Mouse (Mus musculus) lung, postnatal 4 days (tissue): ENCODE measurements around the gene Cbr3.
"Not testable (repeated sequence)": the region's sequence is repeated elsewhere in the genome, so short reads cannot be mapped to it uniquely, and the experiment has no call there.

Experiments
- DNase-seq, 2 experiments: peaks; one replicate each; pipeline ENCODE4 v3.0.0; 2021

Gene Cbr3

DNA sequence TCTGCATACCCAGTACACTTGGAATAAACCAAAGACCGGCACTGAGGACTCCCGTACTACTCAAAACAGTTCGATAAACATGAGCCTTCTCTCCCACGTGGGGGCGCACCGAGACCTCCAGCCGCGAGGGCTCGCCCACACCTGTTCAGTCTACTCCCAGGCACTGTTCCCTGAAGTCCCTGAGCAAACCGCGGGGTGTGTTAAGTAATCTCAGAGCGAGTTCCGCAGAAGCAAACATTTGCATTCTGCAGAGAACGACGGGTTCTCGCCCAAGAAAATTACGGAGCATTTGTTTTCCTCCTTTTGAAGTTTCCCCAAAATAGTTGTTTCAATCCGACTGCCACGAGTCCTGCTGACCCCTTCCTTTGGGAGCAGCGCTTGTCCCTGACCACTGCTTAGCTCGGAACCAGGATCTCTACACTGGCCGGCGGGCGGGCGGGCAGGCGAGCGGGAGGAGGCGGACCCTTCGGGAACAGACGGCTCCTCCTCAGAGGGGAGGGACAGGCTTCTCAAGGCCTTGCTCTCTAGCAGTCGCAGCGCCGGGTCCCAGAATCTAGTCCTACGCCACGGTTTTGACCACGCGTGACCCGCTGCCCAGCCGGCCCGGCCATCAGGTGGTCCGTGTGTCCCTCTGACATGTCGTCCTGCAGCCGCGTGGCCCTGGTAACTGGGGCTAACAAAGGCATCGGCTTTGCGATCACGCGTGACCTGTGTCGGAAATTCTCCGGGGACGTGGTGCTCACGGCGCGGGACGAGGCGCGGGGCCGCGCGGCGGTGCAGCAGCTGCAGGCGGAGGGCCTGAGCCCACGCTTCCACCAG, at the start of gene Cbr3:
Cbr3 (plus strand) TSS at position 527 of the 819 bp plus-strand sequence.
- peak; percentile 82 to 85 for DNase-seq

DNA sequence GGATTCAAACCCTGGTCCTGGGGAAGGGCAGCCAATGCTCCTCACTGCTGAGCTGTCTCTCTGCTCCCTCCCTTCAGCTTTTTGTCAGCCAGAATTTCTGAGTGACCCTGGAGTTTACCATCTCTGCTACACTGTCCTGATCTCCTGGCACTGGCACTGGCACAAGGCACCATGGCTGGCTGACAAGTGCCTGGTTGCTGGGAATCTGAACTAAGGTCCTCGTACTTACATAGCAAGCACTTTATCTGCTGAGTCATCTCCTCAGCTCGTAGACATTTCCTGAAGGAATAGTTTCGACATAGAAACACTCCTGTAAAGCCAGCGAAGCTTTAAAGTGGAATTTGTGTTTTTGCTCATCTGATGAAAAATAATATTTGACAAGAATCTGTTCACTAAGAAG, 39.0 kb upstream of the Cbr3 start:
- no peak for DNase-seq

DNA sequence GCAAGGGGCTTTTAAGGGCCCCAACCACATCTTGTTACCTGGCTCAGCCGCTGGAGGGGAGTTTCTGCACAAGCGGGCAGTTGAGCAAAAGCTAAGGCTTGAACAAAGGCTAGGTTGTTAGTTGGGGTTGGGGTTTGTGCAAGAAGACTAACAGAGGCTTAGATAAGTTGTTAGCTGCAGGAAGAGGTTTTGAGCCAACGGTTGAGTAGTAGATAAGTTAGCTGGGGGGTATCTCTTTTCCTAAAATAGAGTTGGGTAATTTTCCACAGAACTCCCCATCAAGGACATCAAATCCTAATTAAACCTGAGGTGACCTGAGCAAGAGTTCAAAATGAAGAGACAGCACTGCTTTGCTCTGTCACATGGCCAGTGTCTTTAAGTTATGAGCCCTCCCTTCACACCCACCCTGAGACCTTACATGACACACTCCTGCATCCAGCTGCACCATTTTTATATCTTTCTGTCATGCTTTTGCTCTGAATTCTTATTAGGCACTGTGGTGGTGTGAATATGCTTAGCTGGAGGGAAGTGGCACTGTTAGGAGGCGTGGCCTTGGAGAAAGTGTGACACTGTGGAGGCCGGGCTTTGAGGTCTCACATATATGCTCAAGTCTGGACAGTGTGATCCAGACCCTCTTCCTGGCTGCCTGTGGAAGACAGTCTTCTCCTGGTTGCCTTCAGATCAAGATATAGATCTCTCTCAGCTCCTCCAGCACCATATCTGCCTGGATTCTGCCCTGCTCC, 34.4 kb upstream of the Cbr3 start:
- no peak for DNase-seq

DNA sequence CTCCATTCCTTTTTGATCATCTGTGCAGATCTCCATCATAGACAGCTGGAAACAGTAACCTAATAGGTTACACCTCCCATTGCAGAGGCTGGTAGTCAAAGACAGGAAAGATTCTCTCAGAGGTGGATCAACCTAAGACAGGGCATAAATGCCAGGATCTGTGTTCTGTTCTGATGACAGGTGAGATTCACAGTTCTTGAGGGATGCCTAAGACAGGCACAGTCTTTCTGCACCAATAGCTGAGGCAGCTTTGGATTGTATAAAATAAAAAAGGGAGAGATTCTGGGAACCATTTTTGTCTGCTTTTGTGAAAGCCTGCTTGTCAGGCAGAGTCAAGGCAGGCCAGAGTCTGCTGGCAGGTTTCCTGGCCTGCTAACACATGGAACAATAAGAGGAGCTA, 15.0 kb upstream of the Cbr3 start:
- DNase-seq = no peak

DNA sequence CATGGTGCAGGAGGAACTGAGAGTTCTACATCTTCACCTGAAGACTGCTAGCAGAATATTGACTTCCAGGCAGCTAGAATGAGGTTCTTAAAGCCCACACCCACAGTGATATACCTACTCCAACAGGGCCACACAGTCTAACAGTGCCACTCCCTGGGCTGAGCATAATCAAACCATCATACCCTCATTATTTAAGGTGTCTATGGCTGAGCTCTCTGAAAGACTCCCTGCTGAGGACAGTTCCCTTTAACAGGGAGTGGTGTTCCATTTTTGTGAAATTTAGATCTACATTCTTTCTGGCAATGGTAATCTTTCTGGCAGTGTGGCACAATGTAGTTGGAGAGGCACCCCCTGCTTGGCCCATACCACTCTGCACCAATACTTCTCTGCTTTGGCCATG, 13.5 kb upstream of the Cbr3 start:
- DNase-seq = no peak

DNA sequence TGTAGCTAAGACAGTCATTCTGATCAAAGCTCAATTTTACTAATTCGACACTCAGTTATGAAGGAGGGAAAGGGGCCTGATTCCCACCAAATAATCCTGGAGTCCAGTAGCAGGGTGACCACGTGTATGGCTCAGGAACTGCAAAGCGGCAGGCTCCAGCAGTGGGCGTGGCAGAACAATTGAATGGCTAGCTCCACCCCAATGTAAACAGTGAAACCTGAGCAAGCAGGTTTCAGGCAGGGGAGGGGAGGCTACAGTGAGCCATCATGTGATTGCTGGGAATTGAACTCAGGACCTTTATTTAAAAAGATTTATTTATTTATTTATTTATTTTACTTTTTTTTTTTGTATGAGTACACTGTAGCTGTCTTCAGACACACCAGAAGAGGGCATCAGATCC, 12.5 kb upstream of the Cbr3 start:
- DNase-seq = not testable (repeated sequence)

DNA sequence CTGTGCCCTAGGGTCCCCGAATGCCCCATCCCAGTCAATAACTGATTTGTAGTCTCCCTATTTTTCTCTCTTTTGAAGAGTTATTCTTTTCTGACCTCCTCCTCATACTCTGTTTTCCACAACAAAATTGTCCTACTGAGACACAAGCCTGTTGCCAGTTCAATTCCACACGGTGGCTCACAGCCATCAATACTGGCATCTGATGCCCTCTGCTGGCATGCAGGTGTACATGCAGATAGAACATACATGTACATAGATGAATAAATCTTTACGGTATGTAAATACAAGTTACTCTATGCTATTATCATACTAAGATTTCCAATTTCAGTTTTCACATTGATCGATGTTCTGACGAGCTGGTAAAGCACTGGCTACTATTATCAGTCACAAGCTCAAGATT, 12.0 kb upstream of the Cbr3 start:
- DNase-seq = no peak

DNA sequence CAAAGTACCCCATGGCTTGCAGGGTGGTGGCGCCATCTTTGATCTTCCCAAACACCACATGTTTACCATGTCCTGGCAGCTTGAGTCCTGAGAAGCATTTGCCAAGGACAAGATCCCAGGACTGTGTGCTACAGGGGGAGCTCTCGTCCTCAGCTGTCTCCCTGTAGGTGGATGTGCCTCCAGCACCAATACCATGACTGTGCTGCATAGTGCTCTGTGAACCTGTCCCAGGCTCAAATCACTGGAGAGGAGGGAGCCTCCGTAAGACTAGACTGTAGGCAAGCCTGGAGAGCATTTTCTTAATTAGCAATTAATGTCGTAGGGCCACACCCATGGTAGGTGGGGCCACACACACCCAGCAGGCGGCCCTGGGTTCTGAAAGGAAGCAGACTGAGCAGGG, 6.6 kb upstream of the Cbr3 start:
- DNase-seq = no peak

DNA sequence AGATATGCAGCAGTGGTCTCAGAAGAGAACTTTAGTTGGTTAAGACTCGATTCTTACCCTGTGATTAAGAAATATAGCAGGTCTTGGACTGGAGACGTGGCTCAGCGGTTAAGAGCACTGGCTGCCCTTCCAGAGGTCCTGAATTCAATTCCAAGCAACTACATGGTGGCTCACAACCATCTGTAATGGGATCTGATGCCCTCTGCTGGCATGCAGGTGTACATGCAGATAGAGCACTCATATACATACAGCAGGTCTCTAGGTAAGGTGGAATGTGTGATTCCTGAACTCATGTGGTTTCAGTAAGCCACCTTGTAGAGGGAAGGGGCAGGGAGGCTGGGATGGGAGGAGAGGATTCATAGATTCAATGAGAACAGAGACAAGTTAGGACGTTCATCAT, 4.8 kb upstream of the Cbr3 start:
- no peak for DNase-seq

DNA sequence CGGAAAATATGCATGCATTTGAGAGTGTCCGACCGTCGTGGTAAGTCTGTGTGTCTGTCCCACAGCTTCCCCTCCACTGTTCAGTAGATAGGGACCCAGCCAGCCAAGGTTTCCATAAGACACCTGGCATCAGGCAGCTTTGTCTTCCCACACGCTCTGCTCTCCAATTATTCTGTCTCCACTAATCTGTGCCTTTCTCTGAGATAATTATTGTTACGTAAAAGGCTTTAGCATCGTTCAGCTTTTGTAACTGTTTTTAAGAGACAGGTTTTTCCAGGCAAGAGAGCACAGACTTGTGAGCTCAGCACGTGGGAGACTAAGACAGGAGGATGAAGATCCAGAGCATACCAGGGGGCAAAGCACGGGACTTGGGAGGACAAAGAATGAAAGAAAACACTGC, 3.9 kb upstream of the Cbr3 start:
- no peak for DNase-seq

DNA sequence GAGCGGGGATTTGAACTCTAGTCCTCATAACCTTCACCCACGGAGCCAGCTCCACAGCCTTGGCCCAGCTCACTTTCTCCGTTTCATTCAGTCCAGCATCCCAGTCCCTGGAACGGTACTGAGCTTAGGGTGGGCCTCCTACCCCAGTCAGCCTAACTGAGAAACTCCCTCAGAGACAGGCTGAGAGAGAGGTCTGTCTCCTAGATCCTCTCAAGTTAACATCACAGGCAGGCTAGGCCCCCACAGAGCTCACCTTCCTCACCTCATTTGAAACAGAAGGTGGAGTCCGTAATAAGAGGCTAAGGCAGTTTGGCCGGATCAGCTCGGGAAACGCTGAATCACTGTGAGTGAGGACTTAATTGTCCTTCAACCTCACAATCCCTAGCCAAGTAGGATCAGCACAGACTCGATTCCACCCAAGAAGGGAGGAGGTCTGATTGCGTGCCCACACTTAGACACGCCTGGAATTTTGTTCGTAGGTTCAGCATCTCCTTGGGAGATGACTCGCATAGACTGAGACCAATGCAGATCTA, 793 bp upstream of the Cbr3 start:
- no peak for DNase-seq

DNA sequence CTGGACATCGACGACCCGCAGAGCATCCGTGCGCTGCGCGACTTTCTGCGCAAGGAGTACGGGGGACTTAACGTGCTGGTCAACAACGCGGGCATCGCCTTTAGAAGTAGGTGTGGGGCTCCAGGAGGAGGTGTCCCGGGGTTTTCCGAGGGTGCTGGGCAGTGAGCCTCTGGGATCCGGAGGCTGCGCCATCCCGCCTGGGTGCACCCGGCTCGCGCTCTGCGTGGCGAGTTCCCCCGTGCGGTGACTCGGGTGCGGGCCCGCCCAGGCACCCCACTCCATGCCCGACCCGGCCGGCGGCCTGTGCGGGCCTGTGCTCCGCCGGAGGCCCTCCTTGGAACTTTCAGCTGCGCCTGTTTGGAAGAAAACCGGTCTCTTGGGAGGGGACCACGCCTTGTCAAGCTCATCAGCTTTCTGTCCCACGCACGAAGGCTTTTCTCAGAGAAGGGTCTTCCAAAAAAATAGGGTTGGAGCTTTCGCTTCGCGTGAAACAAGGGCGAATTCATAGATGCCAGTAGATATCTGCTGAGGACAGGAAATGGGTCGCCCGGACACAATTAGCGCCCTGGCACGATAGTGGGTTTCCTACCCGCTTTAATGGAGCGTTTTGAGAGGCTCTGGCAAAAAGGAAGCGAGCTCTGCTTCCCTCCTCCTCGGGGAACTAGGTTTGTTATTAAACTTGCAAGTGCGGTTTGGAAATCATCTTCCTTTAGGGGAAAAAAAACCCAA, 657 bp downstream of the Cbr3 start:
- DNase-seq = peak; percentile 41 to 55

DNA sequence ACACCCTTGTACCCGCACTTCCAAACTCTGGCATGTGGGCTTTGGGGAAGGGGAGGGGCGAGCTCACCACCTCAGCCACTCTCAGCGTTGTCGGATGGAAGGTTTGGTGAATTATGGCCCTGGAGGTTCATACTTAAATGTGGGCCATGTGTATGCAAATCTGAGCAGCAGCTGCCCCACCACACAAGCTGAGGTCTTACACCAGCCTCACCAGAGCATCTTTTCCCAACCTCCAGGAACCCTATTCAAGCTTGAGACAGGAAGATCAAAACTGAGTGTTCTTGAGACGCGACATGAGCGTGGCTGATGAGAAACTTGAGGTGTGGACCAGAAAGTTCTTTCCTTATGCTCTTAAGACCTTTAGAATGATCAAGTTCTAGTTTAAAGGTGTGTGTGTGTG, 1.4 kb downstream of the Cbr3 start:
- peak in 1 of 2 experiments; percentile 43 for DNase-seq

DNA sequence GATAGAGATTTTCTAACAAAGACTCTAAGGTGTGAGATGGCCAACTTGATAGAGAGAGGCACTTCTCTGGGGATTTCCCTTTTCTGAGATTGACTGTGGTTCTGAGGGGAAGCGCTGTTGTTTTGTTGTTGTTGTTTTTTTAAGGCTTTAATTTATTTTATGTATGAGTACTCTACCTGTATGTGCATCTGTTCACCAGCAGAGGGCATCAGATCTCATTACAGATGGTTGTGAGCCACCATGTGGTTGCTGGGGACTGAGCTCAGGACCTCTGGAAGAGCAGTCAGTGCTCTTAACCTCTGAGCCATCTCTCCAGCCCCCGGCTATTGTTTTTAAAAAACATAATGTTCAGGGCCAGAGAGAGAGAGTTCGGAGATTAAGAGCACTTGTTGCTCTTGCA, 2.8 kb downstream of the Cbr3 start:
- DNase-seq = not testable (repeated sequence)

DNA sequence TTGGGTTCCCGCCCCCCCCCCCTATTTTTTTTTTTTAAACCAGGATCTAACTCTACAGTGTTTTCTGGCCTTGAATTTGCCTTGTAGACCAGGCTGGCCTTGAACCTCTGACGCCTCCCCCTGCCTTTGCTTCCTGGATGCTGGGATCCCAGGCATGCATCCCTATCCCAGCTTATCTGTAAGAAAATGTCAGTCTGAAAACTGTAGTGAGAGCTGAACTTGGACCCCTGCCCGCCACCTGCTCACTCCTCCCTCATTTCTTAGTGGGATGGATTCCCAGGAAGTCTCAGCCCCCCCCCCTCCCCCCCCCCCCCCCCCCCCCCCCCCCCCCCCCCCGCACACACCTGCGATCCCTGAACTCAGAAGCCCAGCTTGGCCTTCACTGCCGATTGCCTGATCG, 3.4 kb downstream of the Cbr3 start:
- no peak for DNase-seq

DNA sequence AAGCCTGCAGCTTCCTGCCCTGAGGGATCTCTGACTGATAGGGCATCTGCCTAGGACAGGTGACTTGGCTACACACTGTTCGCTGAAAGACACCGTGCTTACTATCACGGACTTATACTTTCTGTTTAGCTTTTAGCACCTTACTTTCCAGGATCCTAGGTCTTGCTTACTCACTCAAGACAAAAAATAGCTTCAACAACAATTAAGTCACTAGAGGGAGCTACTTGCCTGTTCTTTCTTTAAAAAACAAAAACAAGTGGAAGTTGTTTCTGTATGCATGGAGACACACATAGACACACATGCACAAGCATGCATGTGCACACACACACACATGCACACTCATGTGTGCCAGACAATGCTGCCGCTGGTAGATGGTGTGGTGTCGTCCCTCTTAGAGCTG, 3.9 kb downstream of the Cbr3 start:
- DNase-seq = no peak

DNA sequence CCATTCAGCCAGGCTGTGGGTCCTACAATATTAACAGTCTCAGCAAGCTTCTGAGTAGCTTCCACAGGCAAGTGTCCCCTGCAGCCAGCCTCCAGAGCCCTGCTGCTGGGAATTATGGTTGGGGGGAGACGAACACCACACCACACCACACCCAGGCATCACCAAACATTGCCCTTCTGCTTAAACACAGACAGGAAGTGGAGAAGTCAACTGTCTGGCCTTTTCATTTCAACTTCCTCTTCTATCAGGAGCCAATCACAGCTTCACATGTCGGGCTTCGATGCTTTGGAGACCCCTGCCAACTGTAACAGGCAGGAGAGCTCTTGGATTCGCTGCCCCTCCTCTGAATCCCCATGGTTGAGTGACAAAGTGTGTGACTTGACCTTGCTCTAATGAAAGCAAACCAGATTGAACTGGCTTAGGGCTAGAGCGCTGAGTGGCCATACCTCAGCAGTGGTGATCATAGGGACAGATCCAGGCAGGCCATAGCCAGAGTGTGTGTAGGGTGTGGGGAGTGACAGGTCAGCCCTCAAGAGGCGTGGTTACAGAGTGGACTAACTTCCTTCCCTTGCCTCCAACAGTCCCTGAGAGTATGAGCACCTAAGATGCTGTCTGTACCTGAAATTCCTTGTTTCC, 8.3 kb downstream of the Cbr3 start:
- no peak for DNase-seq

DNA sequence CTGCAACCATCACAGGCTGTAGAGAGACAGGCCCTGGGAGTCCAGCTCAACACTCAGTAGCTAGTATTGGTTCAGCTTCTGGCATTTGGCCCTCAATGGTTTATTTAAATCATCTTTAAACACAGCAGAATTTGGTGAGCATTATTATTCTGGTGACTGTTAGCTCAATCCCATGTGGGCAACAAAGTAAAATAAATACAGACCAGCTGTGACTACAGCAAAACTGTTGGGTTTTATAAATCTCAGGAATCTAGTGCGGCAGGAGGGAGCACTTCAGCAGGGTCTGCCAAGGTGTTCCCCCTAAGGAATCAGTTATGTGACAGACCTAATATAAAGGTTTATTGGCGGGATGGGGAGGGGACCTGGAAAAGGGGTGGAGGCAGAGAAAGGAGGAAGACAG, 9.7 kb downstream of the Cbr3 start:
- no peak for DNase-seq

DNA sequence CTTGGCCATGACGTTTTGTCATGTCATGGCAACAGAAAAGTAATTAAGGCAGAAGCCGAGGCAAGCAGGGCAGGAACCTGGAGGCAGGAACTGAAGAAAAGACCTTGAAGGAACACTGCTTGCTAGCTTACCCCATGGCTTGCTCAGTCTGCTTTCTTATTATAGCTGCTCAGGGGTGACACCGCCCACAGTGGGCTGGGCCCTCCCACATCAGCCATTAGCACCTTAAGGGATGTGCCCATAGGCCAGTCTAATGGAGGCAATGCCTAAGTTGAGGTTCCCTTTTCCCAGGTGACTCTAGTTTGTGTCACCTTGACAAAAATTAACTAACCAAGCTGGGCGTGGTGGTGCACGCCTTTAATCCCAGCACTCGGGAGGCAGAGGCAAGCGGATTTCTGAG, 24.1 kb downstream of the Cbr3 start:
- no peak for DNase-seq

DNA sequence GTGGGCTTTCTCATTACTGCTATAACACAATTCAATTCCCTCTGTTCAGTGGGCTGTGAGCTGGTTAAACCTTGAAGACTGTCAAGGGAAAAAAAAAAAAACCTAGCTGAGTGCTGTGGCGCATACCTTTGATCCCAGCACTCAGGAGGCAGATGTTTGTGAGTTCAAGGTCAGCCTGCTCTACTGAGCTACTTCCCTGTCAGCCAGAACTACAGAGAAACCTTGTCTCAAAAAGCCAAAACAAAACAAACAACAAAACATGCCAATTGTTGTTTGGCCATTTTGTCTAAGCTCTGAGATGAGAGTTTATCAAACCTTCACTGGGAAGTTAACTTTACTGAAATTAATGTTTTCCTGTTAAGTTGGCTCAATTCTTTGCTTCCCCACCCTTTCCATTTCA, 26.2 kb downstream of the Cbr3 start:
- no peak for DNase-seq

DNA sequence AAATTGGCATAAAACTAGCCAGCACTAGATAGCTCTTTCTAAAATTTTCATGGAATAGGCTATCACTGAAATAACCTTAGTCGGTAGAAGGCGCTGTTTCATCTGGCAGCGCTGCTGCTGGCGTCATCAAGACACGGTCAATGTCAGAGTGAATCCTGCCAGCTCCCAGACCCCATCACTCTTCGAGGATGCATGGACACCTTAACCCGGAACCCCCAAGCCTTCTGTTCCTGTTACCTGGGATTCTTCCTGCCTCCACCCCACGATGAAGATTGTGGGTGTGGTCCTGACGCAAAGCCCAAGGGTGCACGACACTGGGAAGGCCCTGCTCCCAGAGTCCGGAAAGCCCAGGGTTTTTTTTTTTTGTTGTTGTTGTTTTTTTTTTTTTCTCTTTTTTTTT, 27.9 kb downstream of the Cbr3 start:
- peak; percentile 83 for DNase-seq

DNA sequence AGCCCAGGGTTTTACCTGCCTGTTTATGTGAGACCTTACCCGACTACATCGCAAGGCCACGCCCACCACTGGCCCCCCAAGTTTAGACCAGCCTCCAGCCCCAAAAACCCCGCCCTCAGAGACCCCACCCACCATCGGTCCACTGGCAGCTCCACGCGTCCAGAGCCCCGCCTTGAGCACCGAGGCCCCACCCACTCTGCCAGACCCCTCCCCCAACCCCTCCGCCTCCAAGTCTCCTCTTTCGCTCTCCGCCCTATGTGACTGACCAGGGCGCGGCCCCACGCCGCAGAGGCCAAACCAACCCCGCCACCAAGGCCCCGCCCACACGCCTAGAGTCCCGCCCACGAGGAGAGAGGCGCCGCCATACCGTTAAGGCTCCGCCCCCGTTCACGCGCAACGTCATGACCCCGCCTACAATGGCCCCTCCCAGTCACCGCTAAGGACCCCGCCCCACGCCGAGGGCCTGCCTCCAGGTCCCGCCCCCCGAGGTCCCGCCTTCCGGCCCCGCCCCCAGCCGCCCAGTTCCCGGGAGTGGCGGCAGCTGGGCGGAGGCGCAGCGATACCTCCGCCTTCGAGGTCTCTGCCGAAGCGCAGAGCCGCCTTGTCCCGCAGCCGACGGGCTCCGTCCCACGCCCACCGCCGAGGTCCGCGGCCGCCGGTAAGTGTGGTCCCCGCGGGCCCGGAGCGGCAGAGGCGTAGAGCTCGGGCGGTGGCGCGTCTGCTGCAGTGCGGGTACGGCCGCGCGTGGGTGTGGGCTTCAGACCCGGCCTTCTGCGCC, 28.6 kb downstream of the Cbr3 start, which contains the start of gene Dop1b:
Dop1b (plus strand) TSS at position 494 of the 778 bp plus-strand sequence.
- DNase-seq = peak; percentile 99 to 100
